Mouse (Mus musculus) heart, postnatal 0 days (tissue): ENCODE results near the gene Gm19426. TPM values are rescaled to one million over a fixed set of nuclear protein-coding genes. Genes with fewer than 3 reads are reported as not detected.
A peak's percentile ranks its signal among the peaks of the same experiment; 100 is the strongest.

Experiments
- ATAC-seq: fragments of 200-750 bp; cut with Nextera tagmentation; 2 replicates; pipeline ENCODE4 v1.8.0; 2017; ENCODE audit warnings: low read depth, moderate number of reproducible peaks, moderate library complexity; ENCODE audit not compliant: insufficient read depth
- DNase-seq: peaks from one replicate; pipeline ENCODE4 v3.0.0-alpha.2; 2016; ENCODE audit warnings: low spot score
- H3K27ac ChIP-seq: fragments of 300-500 bp; sonication (generic); 2 replicates; pipeline ENCODE4 v1.5.1; 2014; ENCODE audit warnings: low read depth, mild to moderate bottlenecking
- H3K27me3 ChIP-seq: fragments of 300-500 bp; sonication (generic); 2 replicates; pipeline ENCODE4 v1.6.1; 2014; ENCODE audit warnings: low read length, mixed read lengths; ENCODE audit not compliant: control insufficient read depth, insufficient read depth
- H3K36me3 ChIP-seq: fragments of 300-500 bp; sonication (generic); replicated peaks from 2 replicates; pipeline ENCODE4 v1.6.1; 2014; ENCODE audit warnings: low read length, mixed read lengths; ENCODE audit not compliant: control insufficient read depth, insufficient read depth
- H3K4me1 ChIP-seq: fragments of 300-500 bp; sonication (generic); 2 replicates; pipeline ENCODE4 v1.6.1; 2014; ENCODE audit warnings: antibody characterized with exemption; ENCODE audit not compliant: control insufficient read depth, insufficient read depth
- H3K4me2 ChIP-seq: fragments of 300-500 bp; sonication (generic); 2 replicates; pipeline ENCODE4 v1.6.1; 2014; ENCODE audit warnings: low read depth, mild to moderate bottlenecking, low read length, moderate library complexity
- H3K4me3 ChIP-seq: fragments of 300-500 bp; sonication (generic); 2 replicates; pipeline ENCODE4 v1.5.1; 2014; ENCODE audit warnings: low read depth, low read length
- H3K9ac ChIP-seq: fragments of 300-500 bp; sonication (generic); replicated peaks from 2 replicates; pipeline ENCODE4 v1.6.1; 2014; ENCODE audit warnings: low read depth, low read length, mixed read lengths
- H3K9me3 ChIP-seq: fragments of 300-500 bp; sonication (generic); replicated peaks from 2 replicates; pipeline ENCODE4 v1.6.1; 2016; ENCODE audit warnings: low read length; ENCODE audit not compliant: control insufficient read depth
- CTCF ChIP-seq: IDR thresholded peaks from 2 replicates; pipeline ENCODE4 v1.5.1; 2016; ENCODE audit warnings: antibody characterized with exemption, control low read depth, low read depth
- EP300 ChIP-seq: IDR thresholded peaks from 2 replicates; pipeline ENCODE4 v1.6.1; 2016; ENCODE audit warnings: antibody characterized with exemption, low read depth
- WGBS: fragments of 180-500 bp; shearing (Covaris S2); extraction: QIAGEN DNeasy Blood & Tissue Kit; methylation state at CpG from one replicate; pipeline ENCODE4 v1.1.7; 2014; 5-methylcytosine and 5-hydroxymethylcytosine counted together
- polyA plus RNA-seq: library from polyadenylated mRNA; unstranded; fragments of >200 nt; fragmentation: Nextera tagmentation; extraction: Ambion mirVana; gene quantifications from 2 replicates; pipeline ENCODE4 v1.2.1, GENCODE M21; 2015
- total RNA-seq: library from RNA; depleted of rRNA; stranded (reverse); fragments of >200 nt; gene quantifications from 2 replicates; pipeline ENCODE4 v1.2.3, GENCODE M21; 2014; ENCODE audit warnings: low replicate concordance

The Gm19426 gene
- total and polyA plus RNA-seq, 2 experiments from 2014 or later: 3.0 TPM; not detected in 1

GRCm38 (mm10) chr2:84740608-84741333 is 2.7 kb downstream of the Gm19426 start:
- Histone ChIP-seq H3K36me3 (no peaks in the 10 kb centered on the region), H3K9me3 (no peaks in the 10 kb centered on the region), H3K27ac (no peak overlapping the region; the same call in 1 of the 2 replicates), H3K27me3 (peaks cover 6% of the 10 kb centered on the region; the same call in 1 of the 2 replicates), H3K9ac (no peak overlapping the region), H3K4me2 (peak overlapping the region; percentile 81; the same call in 1 of the 2 replicates), H3K4me3 (no peak overlapping the region), H3K4me1 (peaks cover 50% of the 10 kb centered on the region)
- TF ChIP-seq CTCF (peak; percentile 39), EP300 (no peak)
- ATAC-seq: no peak
- peak; percentile 55 for DNase-seq
- 59% methylated on average over 15 of the region's 15 CpGs for WGBS

GRCm38 (mm10) chr2:84738271-84738911 is 5.1 kb downstream of the Gm19426 start:
- peak; percentile 53 for TF ChIP-seq CTCF
- TF ChIP-seq EP300: no peak
- Histone ChIP-seq H3K4me1 (peaks cover 42% of the 10 kb centered on the region), H3K36me3 (no peaks in the 10 kb centered on the region), H3K4me2 (peak overlapping the region; percentile 60), H3K9ac (0 out of 2 replicates have a peak overlapping the region, but pooled peaks have one; percentile 10), H3K4me3 (peak overlapping the region; percentile 26; the same call in 1 of the 2 replicates), H3K9me3 (no peaks in the 10 kb centered on the region), H3K27ac (no peak overlapping the region), H3K27me3 (peaks cover 23% of the 10 kb centered on the region)
- DNase-seq: peak; percentile 73
- WGBS: under 1% methylated on average over 12 of the region's 12 CpGs
- ATAC-seq: no peak

DNA sequence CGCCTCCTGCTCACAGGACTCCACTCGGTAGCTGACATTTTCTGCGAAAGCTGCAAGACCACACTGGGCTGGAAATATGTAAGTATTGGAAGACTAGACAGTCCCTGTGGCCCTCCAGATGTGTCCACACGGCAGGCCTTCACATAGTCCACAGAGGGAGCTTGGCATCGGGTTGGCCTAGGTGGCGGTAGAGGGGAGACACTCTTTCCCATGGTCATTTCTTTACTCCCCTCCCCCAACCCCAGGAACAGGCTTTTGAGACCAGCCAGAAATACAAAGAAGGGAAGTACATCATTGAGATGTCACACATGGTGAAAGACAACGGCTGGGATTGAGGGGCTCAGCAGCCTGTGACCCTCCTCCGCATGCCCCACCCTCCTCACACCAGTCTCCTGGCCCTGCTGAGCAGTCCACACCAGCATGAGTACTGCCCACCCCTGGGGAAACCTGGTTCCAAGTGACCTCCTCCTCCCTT is 6.0 kb downstream of the Gm19426 start:
- peaks cover 41% of the 10 kb centered on the region for H3K4me1 ChIP-seq
- peak; percentile 49 for DNase-seq
- peak overlapping the region; percentile 60 for H3K4me2 ChIP-seq
- H3K9me3 ChIP-seq: no peaks in the 10 kb centered on the region
- H3K36me3 ChIP-seq: no peaks in the 10 kb centered on the region
- H3K27me3 ChIP-seq: peaks cover 23% of the 10 kb centered on the region
- TF ChIP-seq CTCF (peak; percentile 24), EP300 (no peak)
- ATAC-seq: peak; percentile 24; the same call in 1 of the 2 replicates
- WGBS: 9% methylated on average over 8 of the region's 8 CpGs
- H3K9ac ChIP-seq: no peak overlapping the region
- H3K27ac ChIP-seq: 0 out of 2 replicates have a peak overlapping the region, but pooled peaks have one; percentile 11
- H3K4me3 ChIP-seq: no peak overlapping the region

DNA sequence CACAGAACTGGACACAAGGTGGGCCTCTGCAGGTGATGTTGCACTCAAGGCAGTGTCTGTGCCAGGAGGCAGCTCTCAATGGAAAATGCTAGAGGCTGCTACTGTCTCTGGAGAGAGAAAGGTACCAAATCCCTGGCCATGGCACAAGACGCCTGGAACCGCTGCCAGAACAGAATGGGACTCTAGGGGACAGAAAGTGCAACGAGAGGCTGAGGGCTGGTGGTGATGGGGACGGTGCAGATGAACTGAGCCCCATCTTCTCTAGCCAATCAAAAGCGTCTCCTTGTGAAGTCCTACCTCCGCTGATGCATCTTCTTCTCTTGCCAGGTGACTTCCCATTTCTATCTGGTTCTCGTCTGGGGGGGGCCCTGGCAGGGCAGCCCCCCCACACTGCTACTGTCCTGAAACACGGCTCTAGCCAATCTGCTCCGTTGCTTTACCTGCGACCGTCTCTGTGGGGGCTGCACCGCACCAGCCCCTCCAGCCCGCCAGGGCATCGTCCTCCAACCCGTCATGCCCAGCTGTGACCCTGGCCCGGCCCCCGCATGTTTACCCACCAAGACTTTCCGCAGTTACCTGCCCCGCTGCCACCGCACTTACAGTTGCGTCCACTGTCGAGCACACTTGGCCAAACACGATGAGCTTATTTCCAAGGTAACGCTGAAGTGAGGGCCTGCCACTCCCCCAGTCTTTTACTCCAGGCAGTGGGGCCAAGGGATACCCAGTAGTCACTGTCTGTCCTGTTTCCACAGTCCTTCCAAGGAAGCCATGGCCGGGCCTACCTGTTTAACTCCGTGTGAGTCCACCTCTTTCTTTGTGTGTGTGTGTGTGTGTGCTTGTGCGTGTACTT is 6.9 kb downstream of the Gm19426 start:
- Histone ChIP-seq H3K27ac (no peak overlapping the region), H3K4me2 (no peak overlapping the region), H3K4me1 (peaks cover 32% of the 10 kb centered on the region), H3K9ac (no peak overlapping the region), H3K4me3 (no peak overlapping the region), H3K9me3 (no peaks in the 10 kb centered on the region), H3K27me3 (peaks cover 23% of the 10 kb centered on the region), H3K36me3 (no peaks in the 10 kb centered on the region)
- no peak for DNase-seq
- no peak for TF ChIP-seq EP300
- TF ChIP-seq CTCF: no peak
- no peak for ATAC-seq
- 8% methylated on average over 27 of the region's 27 CpGs for WGBS

GRCm38 (mm10) chr2:84735346-84735920 is 8.0 kb downstream of the Gm19426 start:
- peaks cover 28% of the 10 kb centered on the region for H3K4me1 ChIP-seq
- DNase-seq (no peak), ATAC-seq (no peak)
- no peak overlapping the region for H3K9ac ChIP-seq
- H3K27me3 ChIP-seq: peaks cover 23% of the 10 kb centered on the region
- no peak overlapping the region for H3K27ac ChIP-seq
- no peaks in the 10 kb centered on the region for H3K36me3 ChIP-seq
- 6% methylated on average over 7 of the region's 7 CpGs for whole genome bisulfite sequencing
- no peak overlapping the region for H3K4me3 ChIP-seq
- TF ChIP-seq EP300: no peak
- no peak for TF ChIP-seq CTCF
- no peaks in the 10 kb centered on the region for H3K9me3 ChIP-seq
- no peak overlapping the region for H3K4me2 ChIP-seq
